Mouse (Mus musculus) cortical plate, adult 2 months (tissue): ENCODE results near the gene Anapc11.
A peak's percentile ranks its signal among the peaks of the same experiment; 100 is the strongest.

Experiments
- CTCF ChIP-seq: fragments of 200-500 bp; IDR thresholded peaks from 2 replicates; pipeline ENCODE4 v1.5.1; 2011; ENCODE audit warnings: mild to moderate bottlenecking, control low read depth, low read length; ENCODE audit not compliant: insufficient read depth; ENCODE audit errors: extremely low read depth
- POLR2A ChIP-seq: fragments of 200-500 bp; IDR thresholded peaks from 2 replicates; pipeline ENCODE4 v1.6.1; 2011; ENCODE audit warnings: mild to moderate bottlenecking, low read length, control low read depth; ENCODE audit not compliant: insufficient read depth; ENCODE audit errors: extremely low read depth

DNA sequence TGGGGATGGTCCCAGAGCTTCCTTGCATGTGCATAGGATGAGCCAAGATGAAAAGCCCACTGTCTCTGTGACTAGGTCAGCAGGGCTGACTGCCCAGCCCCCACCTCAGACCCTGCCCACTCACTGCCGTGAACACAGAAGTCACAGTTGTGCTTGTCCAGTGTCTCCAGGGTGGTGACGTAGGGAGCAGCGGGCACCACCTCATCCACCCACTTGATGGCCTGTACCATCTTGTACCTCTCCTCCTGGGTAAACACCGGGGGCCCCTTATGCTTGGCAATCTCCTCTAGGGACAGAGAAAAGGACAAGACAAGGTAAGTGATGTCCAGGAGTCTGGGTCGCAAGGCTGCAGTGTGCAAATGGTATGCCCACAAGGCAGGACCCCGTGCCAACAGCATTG is 16.9 kb downstream of the Anapc11 start:
- TF ChIP-seq CTCF, result no peak
- TF ChIP-seq POLR2A, result peak; percentile 12; the same call in 1 of the 2 replicates
